Mouse (Mus musculus) cortical plate, adult 2 months (tissue): Measurements from ENCODE around the gene Fbxo33.

ENCODE experiments used
- CTCF ChIP-seq: fragments of 200-500 bp; IDR thresholded peaks from 2 replicates; pipeline ENCODE4 v1.5.1; 2011; ENCODE audit warnings: mild to moderate bottlenecking, control low read depth, low read length; ENCODE audit not compliant: insufficient read depth; ENCODE audit errors: extremely low read depth
- POLR2A ChIP-seq: fragments of 200-500 bp; IDR thresholded peaks from 2 replicates; pipeline ENCODE4 v1.6.1; 2011; ENCODE audit warnings: mild to moderate bottlenecking, low read length, control low read depth; ENCODE audit not compliant: insufficient read depth; ENCODE audit errors: extremely low read depth

- TF ChIP-seq POLR2A, result no peak
- no peak for TF ChIP-seq CTCF
Measured at GRCm38 (mm10) chr12:59250259-59250827, 30.8 kb upstream of the Fbxo33 start.
